Mouse (Mus musculus): ENCODE measurements around the gene Arap1. TPM values are rescaled to one million over a fixed set of nuclear protein-coding genes. Genes with fewer than 3 reads are reported as not detected.

Gene Arap1
- polyA plus RNA-seq, 1 experiment from 2014 or later: 13.1 TPM

- H3K27me3 ChIP-seq: peaks cover 20% of the 10 kb centered on the region
Observed at GRCm38 (mm10) chr7:101457801-101458200, 109.9 kb downstream of the Arap1 start.

DNA sequence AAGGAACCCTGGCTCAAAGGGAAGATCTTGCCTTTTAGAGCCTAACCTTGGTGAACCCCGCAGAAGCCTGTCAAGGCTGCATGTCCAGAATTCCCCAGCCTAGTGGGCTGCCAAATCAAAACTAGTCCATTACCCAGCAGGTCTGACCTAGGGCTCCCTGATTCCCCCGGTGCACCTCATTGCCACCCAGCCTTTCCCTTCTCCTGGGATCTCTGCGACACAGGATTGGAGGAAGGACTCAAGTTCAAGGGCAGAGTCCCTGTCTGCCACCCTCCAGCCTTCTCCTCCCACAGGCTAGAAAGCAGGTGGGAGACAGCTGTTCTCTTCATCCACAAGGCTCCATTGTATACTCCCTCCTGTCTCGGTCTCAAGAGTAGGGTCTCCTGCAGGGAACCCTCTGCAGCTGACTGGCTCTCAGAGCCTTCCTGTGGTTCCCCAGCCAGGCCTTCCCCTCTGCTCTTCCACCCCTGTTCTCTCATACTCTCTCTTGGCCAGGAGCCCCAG lies 110.5 kb downstream of the Arap1 start:
- H3K36me3 ChIP-seq: no peaks in the 10 kb centered on the region
- no peak overlapping the region for H3K4me2 ChIP-seq
- H3K4me3 ChIP-seq (replicated peaks): no peak overlapping the region
- H3K4me1 ChIP-seq (replicated peaks): no peaks in the 10 kb centered on the region
- H3K9ac ChIP-seq: no peak overlapping the region
- no peaks in the 10 kb centered on the region for H3K9me3 ChIP-seq (replicated peaks)
- H3K27ac ChIP-seq: no peak overlapping the region
- DNase-seq: no peak
- no peak for ATAC-seq (ENCODE audit: low read depth)
- WGBS (ENCODE audit: insufficient replicate concordance): 63% methylated on average over 4 of the region's 4 CpGs
- H3K27me3 ChIP-seq: peaks cover 14% of the 10 kb centered on the region

More at GRCm38 (mm10) chr7:101457801-101458200, 109.9 kb downstream of the Arap1 start:
- no peaks in the 10 kb centered on the region for H3K4me1 ChIP-seq (replicated peaks)
- H3K4me3 ChIP-seq (replicated peaks): no peak overlapping the region
- no peaks in the 10 kb centered on the region for H3K36me3 ChIP-seq
- no peak overlapping the region for H3K4me2 ChIP-seq
- WGBS (ENCODE audit: insufficient replicate concordance): 25% methylated on average over 8 of the region's 8 CpGs
- ATAC-seq (ENCODE audit: low read depth): no peak
- no peaks in the 10 kb centered on the region for H3K9me3 ChIP-seq (replicated peaks)
- no peak for DNase-seq
- no peak overlapping the region for H3K9ac ChIP-seq
- no peak overlapping the region for H3K27ac ChIP-seq

GRCm38 (mm10) chr7:101459305-101459813 lies 111.5 kb downstream of the Arap1 start:
- Histone ChIP-seq H3K9me3 (replicated peaks) (no peaks in the 10 kb centered on the region), H3K4me1 (replicated peaks) (no peaks in the 10 kb centered on the region), H3K27me3 (peaks cover 5% of the 10 kb centered on the region; the same call in 1 of the 2 replicates), H3K4me2 (no peak overlapping the region), H3K9ac (no peak overlapping the region), H3K4me3 (replicated peaks) (no peak overlapping the region), H3K27ac (no peak overlapping the region), H3K36me3 (no peaks in the 10 kb centered on the region)
- ATAC-seq (ENCODE audit: low read depth): no peak
- no peak for DNase-seq
- WGBS (ENCODE audit: insufficient replicate concordance): 49% methylated on average over 9 of the region's 9 CpGs

- Histone ChIP-seq H3K4me1 (replicated peaks) (peaks cover 6% of the 10 kb centered on the region), H3K27me3 (peaks cover 4% of the 10 kb centered on the region; the same call in 1 of the 2 replicates), H3K4me2 (no peak overlapping the region), H3K36me3 (no peaks in the 10 kb centered on the region), H3K9me3 (replicated peaks) (no peaks in the 10 kb centered on the region), H3K27ac (no peak overlapping the region), H3K9ac (no peak overlapping the region), H3K4me3 (replicated peaks) (no peak overlapping the region)
- DNase-seq (no peak), ATAC-seq (ENCODE audit: low read depth) (no peak)
- WGBS (ENCODE audit: insufficient replicate concordance): 35% methylated on average over 10 of the region's 10 CpGs
Observed at GRCm38 (mm10) chr7:101459923-101460607, 112.2 kb downstream of the Arap1 start.

GRCm38 (mm10) chr7:101460608-101460957 lies 112.7 kb downstream of the Arap1 start:
- DNase-seq (no peak), ATAC-seq (ENCODE audit: low read depth) (no peak)
- H3K4me3 ChIP-seq (replicated peaks): no peak overlapping the region
- H3K27me3 ChIP-seq: no peaks in the 10 kb centered on the region; the same call in 1 of the 2 replicates
- peaks cover 11% of the 10 kb centered on the region for H3K4me1 ChIP-seq (replicated peaks)
- no peaks in the 10 kb centered on the region for H3K36me3 ChIP-seq
- H3K9me3 ChIP-seq (replicated peaks): no peaks in the 10 kb centered on the region
- no peak overlapping the region for H3K4me2 ChIP-seq
- no peak overlapping the region for H3K27ac ChIP-seq
- no peak overlapping the region for H3K9ac ChIP-seq
- WGBS (ENCODE audit: insufficient replicate concordance): 51% methylated on average over 10 of the region's 10 CpGs

DNA sequence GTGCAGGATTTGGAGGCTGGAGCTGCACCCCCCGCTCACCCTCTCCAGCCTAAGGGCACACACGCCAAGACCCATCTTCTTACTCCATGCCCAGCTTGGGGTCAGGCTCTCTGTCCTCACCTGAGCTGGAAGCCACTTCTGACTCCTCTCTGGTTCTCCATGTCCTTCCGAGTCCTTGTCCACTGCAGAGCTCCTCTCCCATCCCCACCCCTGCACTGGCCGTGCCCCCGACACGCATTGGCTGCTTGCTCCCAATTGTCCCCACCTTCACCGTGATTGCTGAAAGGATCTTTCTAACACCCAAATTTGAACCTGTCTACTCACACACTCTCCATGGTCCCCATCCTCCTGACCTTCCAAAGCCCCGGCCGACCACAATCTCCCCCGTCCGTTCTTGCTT lies 113.7 kb downstream of the Arap1 start:
- H3K9me3 ChIP-seq (replicated peaks): no peaks in the 10 kb centered on the region
- WGBS (ENCODE audit: insufficient replicate concordance): 66% methylated on average over 11 of the region's 11 CpGs
- DNase-seq: no peak
- H3K4me2 ChIP-seq: no peak overlapping the region
- no peaks in the 10 kb centered on the region for H3K27me3 ChIP-seq
- no peak overlapping the region for H3K4me3 ChIP-seq (replicated peaks)
- ATAC-seq (ENCODE audit: low read depth): no peak
- H3K27ac ChIP-seq: no peak overlapping the region
- no peak overlapping the region for H3K9ac ChIP-seq
- peaks cover 13% of the 10 kb centered on the region for H3K4me1 ChIP-seq (replicated peaks)
- no peaks in the 10 kb centered on the region for H3K36me3 ChIP-seq

Other genes with a start within 250 kb of the Arap1 start
- gene Atg16l2, start 45.8 kb upstream of the Arap1 start, polyA plus RNA-seq (2015; fragmentation: Nextera tagmentation; extraction: Ambion mirVana): 4.2 and 4.9 TPM in 2 replicates
- 78.5 and 81.3 TPM in 2 replicates for gene Stard10, start 31.0 kb upstream of the Arap1 start, polyA plus RNA-seq (2015; fragmentation: Nextera tagmentation; extraction: Ambion mirVana)
- 0.31 and 3.1 TPM in 2 replicates for gene Gm45837, start 62.8 kb downstream of the Arap1 start, polyA plus RNA-seq (2015; fragmentation: Nextera tagmentation; extraction: Ambion mirVana)
- 4.0 and 6.7 TPM in 2 replicates for gene Pde2a, start 73.6 kb downstream of the Arap1 start, polyA plus RNA-seq (2015; fragmentation: Nextera tagmentation; extraction: Ambion mirVana)
- 0.07 TPM in 1 of 2 replicates, not detected in the other for gene Art2b, start 237.5 kb downstream of the Arap1 start, polyA plus RNA-seq (2015; fragmentation: Nextera tagmentation; extraction: Ambion mirVana)

All from liver, embryonic 13.5 days (tissue).